Mouse (Mus musculus) heart, embryonic 15.5 days (tissue): Measurements from ENCODE around the gene Ms4a10. TPM values are rescaled to one million over a fixed set of nuclear protein-coding genes. Genes with fewer than 3 reads are reported as not detected.

ENCODE experiments used
- ATAC-seq: fragments of 200-750 bp; cut with Nextera tagmentation; replicated peaks from 2 replicates; pipeline ENCODE4 v1.8.0; 2017; ENCODE audit warnings: low read depth, moderate TSS enrichment; ENCODE audit not compliant: insufficient number of reproducible peaks, insufficient read depth, low FRiP score
- H3K27ac ChIP-seq: fragments of 300-500 bp; sonication (generic); 2 replicates; pipeline ENCODE4 v1.5.1; 2015; ENCODE audit warnings: mild to moderate bottlenecking, inconsistent platforms
- H3K27me3 ChIP-seq: fragments of 300-500 bp; sonication (generic); 2 replicates; pipeline ENCODE4 v1.6.1; 2015; ENCODE audit warnings: inconsistent platforms
- H3K36me3 ChIP-seq: fragments of 300-500 bp; sonication (generic); 2 replicates; pipeline ENCODE4 v1.6.1; 2015; ENCODE audit warnings: mild to moderate bottlenecking, inconsistent platforms
- H3K4me1 ChIP-seq: fragments of 300-500 bp; sonication (generic); replicated peaks from 2 replicates; pipeline ENCODE4 v1.6.1; 2015; ENCODE audit warnings: inconsistent platforms
- H3K4me2 ChIP-seq: fragments of 300-500 bp; sonication (generic); 2 replicates; pipeline ENCODE4 v1.6.1; 2015; ENCODE audit warnings: inconsistent platforms, mild to moderate bottlenecking, moderate library complexity
- H3K4me3 ChIP-seq: fragments of 300-500 bp; sonication (generic); 2 replicates; pipeline ENCODE4 v1.5.1; 2015; ENCODE audit warnings: mild to moderate bottlenecking, inconsistent platforms
- H3K9ac ChIP-seq: fragments of 300-500 bp; sonication (generic); 2 replicates; pipeline ENCODE4 v1.6.1; 2015; ENCODE audit warnings: mild to moderate bottlenecking, inconsistent platforms
- H3K9me3 ChIP-seq: fragments of 300-500 bp; sonication (generic); replicated peaks from 2 replicates; pipeline ENCODE4 v1.6.1; 2016; ENCODE audit warnings: inconsistent platforms
- WGBS: fragments of 180-500 bp; shearing (Covaris S2); methylation state at CpG from one replicate; pipeline ENCODE4 v1.1.7; 2015; ENCODE audit warnings: mixed read lengths; 5-methylcytosine and 5-hydroxymethylcytosine counted together
- polyA plus RNA-seq: library from polyadenylated mRNA; unstranded; fragments of >200 nt; fragmentation: Nextera tagmentation; extraction: Ambion mirVana; gene quantifications from 2 replicates; pipeline ENCODE4 v1.2.1, GENCODE M21; 2015

The Ms4a10 gene
- polyA plus RNA-seq, 1 experiment from 2014 or later = not detected

DNA sequence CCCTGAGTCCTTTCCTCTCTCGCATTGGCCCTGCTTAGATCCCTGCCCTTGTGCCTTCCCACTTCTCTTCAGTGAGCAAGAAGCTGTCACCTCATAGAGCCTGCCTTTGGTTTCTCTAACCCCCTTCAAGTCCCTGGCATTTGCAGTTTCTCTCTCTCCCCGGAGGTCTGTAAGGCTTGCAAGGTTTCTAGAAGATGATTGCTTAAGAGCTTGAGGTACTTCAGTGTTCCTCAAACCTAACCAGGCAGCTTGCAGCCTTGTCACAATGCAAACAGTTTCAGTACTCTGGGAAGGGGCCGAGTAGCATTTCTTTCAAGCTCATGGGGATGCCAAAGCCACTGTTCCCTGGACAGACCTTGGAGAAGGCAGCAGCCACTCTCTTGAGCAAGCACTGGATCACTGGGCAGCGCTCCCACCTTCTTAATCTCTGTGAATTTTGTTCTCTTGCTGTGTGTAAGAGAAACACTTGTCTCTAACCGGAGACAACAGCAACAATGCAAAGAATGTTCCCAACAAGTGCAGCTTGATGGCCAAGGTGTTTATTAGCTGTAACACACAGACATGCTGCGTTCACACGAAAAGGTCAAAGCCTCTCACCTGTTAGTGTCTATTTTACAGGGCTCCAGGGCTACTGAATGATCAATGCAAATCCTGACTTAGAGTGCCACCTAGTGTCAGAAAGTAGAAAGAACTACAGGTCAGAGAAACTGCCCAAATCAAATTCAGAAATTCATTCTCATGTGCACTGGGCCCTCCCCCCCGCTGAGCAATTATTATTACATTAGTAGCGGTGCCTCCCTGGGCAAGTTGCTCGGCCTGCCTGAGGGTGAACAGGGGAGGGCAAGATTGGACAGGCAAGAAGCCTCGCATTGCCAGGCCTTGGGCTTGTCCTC, 15.1 kb downstream of the Ms4a10 start:
- peaks cover 8% of the 10 kb centered on the region for H3K4me1 ChIP-seq
- H3K4me2 ChIP-seq = no peak overlapping the region
- no peak overlapping the region for H3K9ac ChIP-seq
- H3K9me3 ChIP-seq = no peaks in the 10 kb centered on the region
- H3K27ac ChIP-seq = peak overlapping the region; percentile 20; the same call in 1 of the 2 replicates
- WGBS = 29% methylated on average over 11 of the region's 11 CpGs
- H3K36me3 ChIP-seq = no peaks in the 10 kb centered on the region
- 0 out of 2 replicates have a peak, but pooled peaks have one; percentile 55 for ATAC-seq
- peaks cover 10% of the 10 kb centered on the region for H3K27me3 ChIP-seq
- no peak overlapping the region for H3K4me3 ChIP-seq

DNA sequence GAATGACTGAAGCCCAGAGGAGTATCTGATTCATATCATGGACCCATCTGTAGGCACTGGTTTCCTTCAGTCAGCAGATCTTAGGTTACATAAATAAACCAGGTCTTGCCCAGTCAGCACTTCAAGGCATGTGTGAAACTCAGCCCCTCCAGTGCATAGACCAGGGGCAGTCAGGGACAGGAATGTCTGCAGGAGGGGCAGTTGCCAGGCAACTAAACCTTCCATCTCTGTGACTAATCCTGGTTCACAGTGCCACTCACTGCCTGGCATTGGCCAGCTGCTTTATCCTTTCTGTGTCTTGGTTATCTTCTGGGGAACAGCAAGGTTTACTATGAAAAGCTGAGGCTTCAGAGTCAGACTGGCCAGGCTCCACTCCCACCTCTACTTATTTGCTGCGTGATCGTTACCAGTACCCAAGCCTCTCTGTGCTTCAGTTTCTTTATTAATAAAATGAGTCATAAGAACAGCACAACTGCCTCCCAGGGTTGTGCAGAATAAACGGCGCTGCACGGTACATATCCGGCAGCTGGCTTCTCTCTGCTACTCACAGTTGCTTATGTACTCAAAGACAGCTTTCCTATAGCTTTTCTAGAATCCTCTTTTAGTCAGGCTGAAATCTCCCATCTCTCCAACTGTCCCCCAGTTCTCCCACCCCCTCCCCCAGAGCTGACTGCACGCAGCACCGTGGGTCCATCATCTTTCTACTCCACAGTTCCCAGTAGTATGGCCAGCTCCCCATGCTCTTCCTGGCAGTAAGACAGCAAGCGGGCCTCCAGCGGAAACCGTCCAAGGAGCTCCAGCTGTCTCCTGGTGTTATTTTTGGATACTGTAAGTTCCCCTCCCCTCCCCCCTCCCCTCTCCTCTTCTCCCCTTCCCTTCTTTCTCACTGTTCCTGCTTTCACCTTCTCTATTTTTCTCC, 22.2 kb downstream of the Ms4a10 start:
- Histone ChIP-seq H3K4me1 (peaks cover 35% of the 10 kb centered on the region), H3K27me3 (no peaks in the 10 kb centered on the region; the same call in 1 of the 2 replicates), H3K9me3 (no peaks in the 10 kb centered on the region), H3K4me2 (peak overlapping the region; percentile 35), H3K4me3 (no peak overlapping the region), H3K9ac (no peak overlapping the region), H3K36me3 (no peaks in the 10 kb centered on the region), H3K27ac (peak overlapping the region; percentile 73)
- peak; percentile 63 for ATAC-seq
- 32% methylated on average over 11 of the region's 11 CpGs for WGBS

DNA sequence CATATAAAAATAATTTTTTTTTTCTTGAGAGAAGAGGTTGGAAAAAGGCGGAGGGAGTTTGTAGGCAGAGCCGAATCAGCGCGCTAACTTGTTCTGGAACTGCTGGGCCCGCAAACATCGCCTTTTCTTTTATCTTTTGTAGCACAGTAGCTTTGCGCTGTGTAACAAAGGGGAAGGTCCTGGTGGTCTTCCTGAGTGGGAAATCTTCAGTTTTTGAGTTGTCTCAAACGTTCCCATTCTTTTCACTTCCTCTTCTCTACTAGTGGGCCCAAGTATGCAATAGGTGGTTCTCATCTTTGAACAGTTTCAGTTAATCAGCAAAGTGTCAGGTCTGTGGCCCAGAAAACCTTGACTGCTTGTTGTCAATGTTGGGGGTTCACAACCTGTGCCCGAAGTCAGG, 24.9 kb downstream of the Ms4a10 start:
- Histone ChIP-seq H3K9ac (no peak overlapping the region), H3K9me3 (no peaks in the 10 kb centered on the region), H3K36me3 (peaks cover 7% of the 10 kb centered on the region), H3K4me3 (peak overlapping the region; percentile 68), H3K27me3 (no peaks in the 10 kb centered on the region), H3K4me1 (peaks cover 47% of the 10 kb centered on the region), H3K4me2 (peak overlapping the region; percentile 99), H3K27ac (peak overlapping the region; percentile 35)
- 31% methylated on average over 9 of the region's 9 CpGs for WGBS
- no peak for ATAC-seq

DNA sequence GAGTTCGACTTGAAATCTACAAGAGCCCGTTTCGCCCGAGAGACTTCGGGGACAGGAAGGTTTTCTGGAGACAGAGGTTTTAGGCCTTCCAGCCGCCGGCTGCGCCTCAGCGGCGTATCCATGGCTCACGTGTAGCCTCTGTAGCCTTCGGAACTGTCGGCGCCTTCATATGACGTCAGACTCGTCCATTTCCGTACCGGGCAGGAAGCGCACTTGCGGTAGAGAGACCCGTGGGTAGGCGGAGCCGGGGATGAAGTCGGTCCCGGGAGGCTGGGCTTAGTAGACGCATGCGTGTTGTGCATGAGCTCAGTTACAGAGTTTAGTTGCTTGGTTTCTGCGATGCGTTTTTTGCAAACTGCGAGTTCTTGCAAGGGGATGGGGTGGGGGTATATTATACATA, 25.4 kb downstream of the Ms4a10 start, which contains the start of gene Ccdc86:
Gene Ccdc86 (minus strand): TSS at position 155 of the 400 bp plus-strand sequence.
- peaks cover 47% of the 10 kb centered on the region for H3K4me1 ChIP-seq
- H3K36me3 ChIP-seq = peaks cover 12% of the 10 kb centered on the region
- 0% methylated on average over 30 of the region's 30 CpGs for WGBS
- H3K4me2 ChIP-seq = peak within 1 kb of the TSS; percentile 99
- no peaks in the 10 kb centered on the region for H3K9me3 ChIP-seq
- peak within 1 kb of the TSS; percentile 68 for H3K4me3 ChIP-seq
- ATAC-seq = peak; percentile 94
- H3K9ac ChIP-seq = peak within 1 kb of the TSS; percentile 79
- peak within 1 kb of the TSS; percentile 35 for H3K27ac ChIP-seq
- no peaks in the 10 kb centered on the region for H3K27me3 ChIP-seq

DNA sequence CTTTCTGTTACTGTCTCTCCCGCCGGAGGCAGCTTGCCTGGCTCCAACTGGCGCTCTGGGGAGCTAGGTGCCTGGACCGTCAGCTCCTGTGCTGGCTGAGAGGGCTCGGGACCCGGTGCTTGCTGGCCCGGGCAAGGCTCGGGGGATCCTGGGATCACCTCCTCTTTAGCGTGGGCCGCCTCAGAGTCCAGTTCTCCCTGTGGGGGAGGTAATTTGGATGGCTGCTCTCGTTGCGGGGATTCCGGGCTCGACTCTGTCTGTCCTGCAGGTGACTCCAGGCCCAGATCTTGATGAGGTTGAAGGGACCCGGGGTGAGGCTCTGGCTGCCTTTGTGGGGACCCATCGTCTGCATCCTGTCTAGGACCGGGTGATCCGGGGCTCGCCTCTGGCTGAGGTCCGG, 26.1 kb downstream of the Ms4a10 start:
- Histone ChIP-seq H3K27ac (no peak overlapping the region), H3K9ac (peak overlapping the region; percentile 79), H3K9me3 (no peaks in the 10 kb centered on the region), H3K27me3 (no peaks in the 10 kb centered on the region), H3K4me3 (peak overlapping the region; percentile 68), H3K36me3 (peaks cover 19% of the 10 kb centered on the region), H3K4me2 (peak overlapping the region; percentile 99), H3K4me1 (peaks cover 47% of the 10 kb centered on the region)
- no peak for ATAC-seq
- WGBS = 0% methylated on average over 20 of the region's 20 CpGs

DNA sequence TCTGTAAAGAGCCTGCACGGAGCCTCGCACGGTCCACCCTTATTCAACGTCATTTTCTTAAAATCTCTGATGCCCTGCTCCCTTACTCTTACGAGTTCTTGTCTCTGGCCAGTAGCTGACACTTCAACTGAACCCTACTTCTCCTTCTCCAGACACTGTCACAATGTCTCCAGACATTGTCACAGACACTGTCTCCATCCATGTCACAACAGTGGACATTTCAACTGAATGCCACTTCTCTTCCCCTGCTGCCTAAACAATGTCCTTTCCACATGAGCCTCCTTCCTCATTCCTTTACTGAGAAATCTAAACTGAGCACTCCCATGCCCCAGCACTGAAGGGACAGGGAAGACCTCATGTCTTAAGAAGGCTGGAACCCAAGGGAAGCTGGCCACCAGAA, 27.3 kb downstream of the Ms4a10 start:
- Histone ChIP-seq H3K4me1 (peaks cover 40% of the 10 kb centered on the region), H3K4me2 (peak overlapping the region; percentile 99), H3K27ac (no peak overlapping the region), H3K9ac (peak overlapping the region; percentile 79; the same call in 1 of the 2 replicates), H3K36me3 (peaks cover 31% of the 10 kb centered on the region), H3K9me3 (no peaks in the 10 kb centered on the region), H3K4me3 (peak overlapping the region; percentile 68), H3K27me3 (no peaks in the 10 kb centered on the region)
- ATAC-seq = no peak
- WGBS = 87% methylated on average over 5 of the region's 5 CpGs

DNA sequence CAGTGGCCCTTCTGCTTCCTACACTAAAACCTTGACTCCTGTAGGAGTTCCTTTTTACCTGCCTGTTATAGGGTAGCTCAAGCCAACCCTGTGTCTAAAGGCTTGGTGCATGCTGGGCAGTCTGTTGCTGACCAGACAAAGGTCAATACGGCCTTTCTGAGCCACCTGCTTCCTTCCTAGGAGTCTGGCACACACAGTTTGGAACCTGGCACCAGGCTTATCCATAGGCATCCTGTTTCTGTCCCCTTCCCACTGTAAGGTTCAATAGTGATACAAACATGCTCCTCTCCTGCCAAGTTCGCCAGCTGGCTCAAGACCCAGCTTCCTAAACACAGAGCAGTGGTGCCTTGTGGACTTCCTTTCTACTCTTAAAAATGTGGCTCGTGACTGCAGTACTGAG, 28.0 kb downstream of the Ms4a10 start:
- no peak overlapping the region for H3K9ac ChIP-seq
- no peaks in the 10 kb centered on the region for H3K9me3 ChIP-seq
- no peak for ATAC-seq
- H3K4me1 ChIP-seq = peaks cover 33% of the 10 kb centered on the region
- no peak overlapping the region; the same call in 1 of the 2 replicates for H3K4me3 ChIP-seq
- WGBS = 73% methylated on average over 3 of the region's 3 CpGs
- H3K36me3 ChIP-seq = peaks cover 32% of the 10 kb centered on the region
- H3K27ac ChIP-seq = no peak overlapping the region
- H3K4me2 ChIP-seq = peak overlapping the region; percentile 99; the same call in 1 of the 2 replicates
- no peaks in the 10 kb centered on the region for H3K27me3 ChIP-seq

DNA sequence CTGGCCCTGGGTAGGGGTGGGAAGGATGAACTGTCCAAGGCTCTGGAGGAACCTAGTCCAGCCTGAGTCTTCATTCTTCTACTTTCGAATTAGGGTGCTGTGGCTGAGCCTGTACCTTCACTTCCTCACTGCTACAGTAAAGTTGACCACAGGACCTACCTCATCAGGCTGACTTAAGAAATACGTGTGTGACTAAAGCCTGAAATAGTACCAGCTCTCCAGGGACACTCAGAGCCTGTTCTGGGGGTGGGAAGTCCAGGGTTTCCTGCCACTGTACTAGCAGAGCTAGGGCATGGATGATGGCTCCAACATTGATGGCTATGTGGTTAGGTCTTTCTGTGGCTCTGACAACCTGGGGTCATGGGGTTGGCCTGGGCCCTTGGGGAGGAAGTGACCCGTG, 30.5 kb downstream of the Ms4a10 start:
- H3K36me3 ChIP-seq = peaks cover 32% of the 10 kb centered on the region
- H3K4me1 ChIP-seq = peaks cover 36% of the 10 kb centered on the region
- H3K9ac ChIP-seq = no peak overlapping the region
- peaks cover under 1% of the 10 kb centered on the region; the same call in 1 of the 2 replicates for H3K27me3 ChIP-seq
- no peak for ATAC-seq
- no peak overlapping the region for H3K4me3 ChIP-seq
- 70% methylated on average over 3 of the region's 3 CpGs for WGBS
- no peak overlapping the region for H3K27ac ChIP-seq
- no peak overlapping the region for H3K4me2 ChIP-seq
- H3K9me3 ChIP-seq = no peaks in the 10 kb centered on the region

DNA sequence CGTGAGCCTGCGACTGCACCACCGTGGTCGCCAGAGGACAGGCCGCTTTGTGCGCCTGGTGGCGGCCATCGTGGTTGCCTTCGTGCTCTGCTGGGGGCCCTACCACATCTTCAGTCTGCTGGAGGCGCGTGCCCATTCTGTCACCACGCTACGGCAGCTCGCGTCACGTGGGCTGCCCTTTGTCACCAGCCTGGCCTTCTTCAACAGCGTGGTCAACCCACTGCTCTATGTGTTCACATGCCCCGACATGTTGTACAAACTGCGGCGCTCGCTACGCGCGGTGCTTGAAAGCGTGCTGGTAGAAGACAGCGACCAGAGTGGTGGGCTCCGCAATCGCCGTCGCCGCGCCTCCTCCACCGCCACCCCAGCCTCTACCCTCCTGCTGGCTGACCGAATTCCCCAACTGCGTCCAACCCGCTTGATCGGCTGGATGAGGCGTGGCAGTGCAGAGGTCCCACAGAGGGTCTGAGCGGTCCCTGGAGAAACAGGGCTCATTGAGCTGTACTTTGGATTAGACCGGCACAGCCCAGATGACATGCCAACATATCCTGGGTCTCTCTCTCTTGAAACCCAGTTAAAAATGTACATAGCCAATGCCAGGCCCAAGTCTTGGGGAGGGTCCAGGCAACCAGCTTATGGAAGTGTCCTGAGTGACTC, 33.5 kb downstream of the Ms4a10 start:
- H3K9ac ChIP-seq = peak overlapping the region; percentile 38
- peaks cover 24% of the 10 kb centered on the region for H3K4me1 ChIP-seq
- peak; percentile 37 for ATAC-seq
- H3K4me2 ChIP-seq = peak overlapping the region; percentile 75
- peaks cover 7% of the 10 kb centered on the region; the same call in 1 of the 2 replicates for H3K27me3 ChIP-seq
- no peak overlapping the region for H3K27ac ChIP-seq
- peaks cover 32% of the 10 kb centered on the region for H3K36me3 ChIP-seq
- 10% methylated on average over 40 of the region's 40 CpGs for WGBS
- no peaks in the 10 kb centered on the region for H3K9me3 ChIP-seq
- H3K4me3 ChIP-seq = peak overlapping the region; percentile 40

DNA sequence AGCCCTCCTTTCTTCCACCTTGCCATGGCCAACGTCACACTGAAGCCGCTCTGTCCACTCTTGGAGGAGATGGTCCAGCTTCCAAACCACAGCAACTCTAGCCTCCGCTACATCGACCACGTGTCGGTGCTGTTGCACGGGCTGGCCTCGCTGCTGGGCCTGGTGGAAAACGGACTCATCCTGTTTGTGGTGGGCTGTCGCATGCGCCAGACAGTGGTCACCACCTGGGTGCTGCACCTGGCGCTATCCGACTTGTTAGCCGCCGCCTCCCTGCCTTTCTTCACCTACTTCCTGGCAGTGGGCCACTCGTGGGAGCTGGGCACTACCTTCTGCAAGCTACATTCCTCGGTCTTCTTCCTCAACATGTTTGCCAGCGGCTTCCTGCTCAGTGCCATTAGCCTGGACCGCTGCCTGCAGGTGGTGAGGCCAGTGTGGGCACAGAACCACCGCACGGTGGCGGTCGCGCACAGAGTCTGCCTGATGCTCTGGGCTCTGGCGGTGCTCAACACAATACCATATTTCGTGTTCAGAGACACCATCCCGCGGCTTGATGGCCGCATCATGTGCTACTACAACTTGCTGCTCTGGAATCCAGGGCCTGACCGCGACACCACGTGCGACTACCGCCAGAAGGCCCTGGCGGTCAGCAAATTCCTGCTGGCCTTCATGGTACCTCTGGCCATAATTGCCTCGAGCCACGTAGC, 34.2 kb downstream of the Ms4a10 start:
- H3K9me3 ChIP-seq = no peaks in the 10 kb centered on the region
- peak overlapping the region; percentile 75 for H3K4me2 ChIP-seq
- peaks cover 7% of the 10 kb centered on the region; the same call in 1 of the 2 replicates for H3K27me3 ChIP-seq
- 19% methylated on average over 37 of the region's 37 CpGs for WGBS
- H3K4me1 ChIP-seq = peaks cover 24% of the 10 kb centered on the region
- H3K36me3 ChIP-seq = peaks cover 32% of the 10 kb centered on the region
- peak overlapping the region; percentile 40 for H3K4me3 ChIP-seq
- peak overlapping the region; percentile 38; the same call in 1 of the 2 replicates for H3K9ac ChIP-seq
- no peak overlapping the region for H3K27ac ChIP-seq
- peak; percentile 73; the same call in 1 of the 2 replicates for ATAC-seq
